In the genomic region with DNA sequence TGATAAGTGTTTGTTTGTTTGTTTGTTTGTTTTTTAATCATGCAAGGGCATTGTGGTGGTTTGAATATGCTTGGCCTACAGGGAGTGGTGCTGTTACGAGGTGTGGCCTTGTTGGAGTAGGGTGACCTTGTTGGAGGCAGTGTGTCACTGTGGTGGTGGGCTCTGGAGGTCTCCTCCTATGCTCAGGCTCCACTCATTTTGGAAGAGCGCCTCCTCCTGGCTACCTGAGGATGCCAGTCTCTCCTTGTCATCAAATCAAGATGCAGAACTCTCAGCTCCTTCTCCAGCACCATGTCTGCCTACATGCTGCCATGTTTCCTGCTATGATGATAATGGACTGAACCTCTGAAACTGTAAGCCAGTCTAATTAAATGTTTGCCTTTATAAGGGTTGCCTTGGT, we compare ENCODE assay signal across 31 mouse cellular contexts. TPM values are rescaled to one million over a fixed set of nuclear protein-coding genes. Genes with fewer than 3 reads are reported as not detected.
DNase-seq lines count a peak whose midpoint lies in the region; ATAC-seq and TF ChIP-seq lines count a peak whose summit lies in the region.
"Had no signal": no experiment of that assay in that cellular context is flagged by ENCODE, and none has a peak within 500 bp of the region (broad histone marks: within the 10 kb centered on the region; RNA-seq: fewer than 3 reads in every experiment).

No protein-coding gene starts in this region.

- TF ChIP-seq POLR2A in MEL (IDR thresholded peaks at IDR 0.05; ENCODE audit: control insufficient read depth in 1 of 2, insufficient read depth in 1 of 2, low read depth in 1 of 2, low read length in 2 of 2, poor library complexity in 1 of 2) = no peak

- H3K4me3 ChIP-seq in heart, embryonic 11.5 days (ENCODE audit: low read depth, low read length) = no peak overlapping the region
- H3K4me3 ChIP-seq in E14TG2a.4 (replicated peaks; ENCODE audit: low read length) = no peak overlapping the region
- no peak overlapping the region for H3K4me3 ChIP-seq in MEL (ENCODE audit: control insufficient read depth in 1 of 2, insufficient read depth in 1 of 2, low read depth in 2 of 2, low read length in 2 of 2)
- H3K4me3 ChIP-seq: forebrain, embryonic 10.5 days; forebrain, embryonic 13.5 days; hindbrain, embryonic 12.5 days; hindbrain, embryonic 15.5 days had no signal

- TF ChIP-seq CTCF in E14TG2a.4 (conservative IDR thresholded peaks at IDR 0.05; ENCODE audit: low read length) (peak; percentile 44), MEL (IDR thresholded peaks at IDR 0.05 in 2 of 3, conservative IDR thresholded peaks at IDR 0.05 in 1 of 3; ENCODE audit: control insufficient read depth in 1 of 3, insufficient read depth in 1 of 3, low read depth in 2 of 3, low read length in 3 of 3, poor library complexity in 1 of 3, severe bottlenecking in 1 of 3) (peak in 2 of 3 experiments; percentile 14 to 24; a peak in 3 of 6 replicates)

- no peak for TF ChIP-seq RAD21 in MEL (IDR thresholded peaks at IDR 0.05; ENCODE audit: low read depth, low read length)

- H3K27me3 ChIP-seq in heart, embryonic 11.5 days (ENCODE audit: control insufficient read depth, insufficient read depth, low read length) = no peaks in the 10 kb centered on the region
- peaks cover 26% of the 10 kb centered on the region for H3K27me3 ChIP-seq in E14TG2a.4 (ENCODE audit: insufficient read depth, low read length)
- H3K27me3 ChIP-seq in MEL (ENCODE audit: control insufficient read depth in 1 of 2, insufficient read depth in 2 of 2, low read length in 2 of 2) = no peaks in the 10 kb centered on the region
- H3K27me3 ChIP-seq: Patski had no signal

- no peaks in the 10 kb centered on the region for H3K79me2 ChIP-seq in MEL (ENCODE audit: control insufficient read depth, insufficient read depth, low read length, poor library complexity)

- no peak overlapping the region for H3K27ac ChIP-seq in heart, embryonic 11.5 days (ENCODE audit: low read depth, low read length)
- H3K27ac ChIP-seq in MEL (ENCODE audit: control insufficient read depth, low read depth, low read length) = no peak overlapping the region
- H3K27ac ChIP-seq: forebrain, embryonic 10.5 days; forebrain, embryonic 13.5 days; hindbrain, embryonic 12.5 days; hindbrain, embryonic 15.5 days had no signal

- no peak overlapping the region for H3K9ac ChIP-seq in heart, embryonic 11.5 days (ENCODE audit: low read depth, low read length)
- H3K9ac ChIP-seq in MEL (ENCODE audit: control insufficient read depth, low read depth, low read length, poor library complexity, severe bottlenecking) = no peak overlapping the region
- H3K9ac ChIP-seq: forebrain, embryonic 13.5 days; hindbrain, embryonic 12.5 days; hindbrain, embryonic 15.5 days had no signal

- WGBS in heart, embryonic 11.5 days (ENCODE audit: insufficient replicate concordance) = 54% methylated on average over 2 of the region's 2 CpGs

- H3K36me3 ChIP-seq in heart, embryonic 11.5 days (ENCODE audit: control insufficient read depth, insufficient read depth, low read length) = no peaks in the 10 kb centered on the region
- H3K36me3 ChIP-seq in E14TG2a.4 (ENCODE audit: insufficient read depth, low read length) (no peaks in the 10 kb centered on the region), MEL (ENCODE audit: control insufficient read depth in 1 of 2, insufficient read depth in 2 of 2, low read length in 2 of 2) (peaks cover 0 to 18% of the 10 kb centered on the region in 2 experiments; a peak in 2 of 4 replicates)
- H3K36me3 ChIP-seq: forebrain, embryonic 10.5 days; hindbrain, embryonic 12.5 days; hindbrain, embryonic 15.5 days had no signal

- H3K9me3 ChIP-seq in heart, embryonic 11.5 days (replicated peaks; ENCODE audit: control insufficient read depth, low read length) = no peaks in the 10 kb centered on the region
- H3K9me3 ChIP-seq in E14TG2a.4 (ENCODE audit: low read length) (no peaks in the 10 kb centered on the region), MEL (replicated peaks; ENCODE audit: insufficient read depth, low read length) (no peaks in the 10 kb centered on the region)
- H3K9me3 ChIP-seq: forebrain, embryonic 10.5 days; forebrain, embryonic 13.5 days; hindbrain, embryonic 12.5 days; hindbrain, embryonic 15.5 days had no signal

- no peaks in the 10 kb centered on the region; the same call in 1 of the 2 replicates for H3K4me1 ChIP-seq in heart, embryonic 11.5 days (ENCODE audit: control insufficient read depth, insufficient read depth, low read length)
- H3K4me1 ChIP-seq in E14TG2a.4 (replicated peaks; ENCODE audit: low read depth, low read length) = peaks cover 55% of the 10 kb centered on the region
- H3K4me1 ChIP-seq in MEL (ENCODE audit: control insufficient read depth in 1 of 2, insufficient read depth in 2 of 2, low read length in 2 of 2) = peaks cover 0 to 27% of the 10 kb centered on the region in 2 experiments; a peak in 2 of 4 replicates
- H3K4me1 ChIP-seq: hindbrain, embryonic 15.5 days had no signal

- no peak overlapping the region for H3K4me2 ChIP-seq in heart, embryonic 11.5 days
- H3K4me2 ChIP-seq: forebrain, embryonic 13.5 days; hindbrain, embryonic 12.5 days; hindbrain, embryonic 15.5 days had no signal

- peak; percentile 27 for DNase-seq in heart, adult 11 months
- no peak for DNase-seq in MEL (ENCODE audit: low read depth, low spot score)
- no peak for DNase-seq in adrenal gland, adult 8-10 months
- DNase-seq in layer of hippocampus, postnatal 10 days (ENCODE audit: low spot score in 2 of 2) = no peak
- DNase-seq: adrenal gland, postnatal 10 days; adrenal gland, postnatal 36 days; cerebellum, adult 18-20 months; cerebellum, adult 9-10 months; cerebellum, postnatal 14 days; gastrocnemius, postnatal 10 days; gastrocnemius, postnatal 36 days had no signal

- no peak for TF ChIP-seq EP300 in MEL (IDR thresholded peaks at IDR 0.05; ENCODE audit: low read depth in 1 of 2, low read length in 2 of 2)

- ATAC-seq in heart, embryonic 11.5 days (replicated peaks; ENCODE audit: insufficient number of reproducible peaks, low FRiP score, low TSS enrichment) = no peak
- ATAC-seq: activated CD4-positive, CD25-positive, alpha-beta regulatory T cell, adult 4 months; forebrain, embryonic 13.5 days; forebrain, embryonic 16.5 days; intestine, postnatal 0 days; Patski had no signal

TF ChIP-seq in MEL, 35 proteins besides CTCF, POLR2A, EP300 and RAD21:
- no peak for TF ChIP-seq CHD2 (IDR thresholded peaks at IDR 0.05; ENCODE audit: low read length)
- no peak for TF ChIP-seq E2F4 (IDR thresholded peaks at IDR 0.05; ENCODE audit: borderline replicate concordance, low read depth, low read length)
- TF ChIP-seq GATA1 (IDR thresholded peaks at IDR 0.05; ENCODE audit: low read depth, low read length) = no peak
- no peak for TF ChIP-seq CHD1 (IDR thresholded peaks at IDR 0.05; ENCODE audit: low read depth, low read length)
- no peak for TF ChIP-seq SMC3 (IDR thresholded peaks at IDR 0.05; ENCODE audit: low read depth, low read length)
- no peak for TF ChIP-seq TAL1 (IDR thresholded peaks at IDR 0.05; ENCODE audit: low read length)
- TF ChIP-seq BHLHE40 (IDR thresholded peaks at IDR 0.05; ENCODE audit: borderline replicate concordance, low read depth, low read length) = no peak
- TF ChIP-seq NELFE (IDR thresholded peaks at IDR 0.05; ENCODE audit: low read depth, low read length) = no peak
- TF ChIP-seq MYC (IDR thresholded peaks at IDR 0.05; ENCODE audit: low read depth, low read length) = no peak
- no peak for TF ChIP-seq USF2 (IDR thresholded peaks at IDR 0.05; ENCODE audit: borderline replicate concordance in 1 of 2, insufficient read depth in 1 of 2, low read depth in 1 of 2, low read length in 2 of 2)
TF ChIP-seq in MEL: peak in this region for 0.

RNA-seq across cellular contexts. Expression of gene Gpx5, which starts 26.8 kb away (rescaled TPM):
- polyA plus RNA-seq in heart, embryonic 11.5 days (2014; fragmentation: Nextera tagmentation; extraction: Ambion mirVana) = not detected in 2 replicates
- total RNA-seq in MEL (2012; rRNA removed) = not detected in 2 replicates
- not detected for polyA plus RNA-seq in MEL (2012; ENCODE audit: insufficient read depth in 1 of 2, insufficient read length in 2 of 2, low read depth in 1 of 2, low replicate concordance in 2 of 2, missing spikeins in 1 of 2)
- total RNA-seq in adrenal gland, adult 8-10 months (2022) = not detected
- total RNA-seq in layer of hippocampus, postnatal 10 days (2021) = not detected
- total RNA-seq: adrenal gland, postnatal 10 days; adrenal gland, postnatal 36 days; ES-E14; gastrocnemius, adult 18-20 months; gastrocnemius, postnatal 10 days; gastrocnemius, postnatal 36 days; granulocyte monocyte progenitor cell, adult 5-6 weeks; heart, postnatal 25 days; hematopoietic stem cell, adult 5-6 weeks had no signal
- polyA plus RNA-seq: activated CD4-positive, CD25-positive, alpha-beta regulatory T cell, adult 4 months; embryonic facial prominence, embryonic 11.5 days; embryonic facial prominence, embryonic 14.5 days; forebrain, embryonic 10.5 days; forebrain, embryonic 13.5 days; forebrain, embryonic 16.5 days; heart, embryonic 14.5 days; heart, postnatal 0 days; hindbrain, embryonic 12.5 days; hindbrain, embryonic 15.5 days; intestine, embryonic 14.5 days; intestine, postnatal 0 days; Patski had no signal

RNA-seq across cellular contexts. Expression of gene Gpx6, which starts 46.2 kb away (rescaled TPM):
- polyA plus RNA-seq in heart, embryonic 11.5 days (2014; fragmentation: Nextera tagmentation; extraction: Ambion mirVana) = not detected in 2 replicates
- total RNA-seq in MEL (2012; rRNA removed) = not detected in 2 replicates
- not detected for polyA plus RNA-seq in MEL (2012; ENCODE audit: insufficient read depth in 1 of 2, insufficient read length in 2 of 2, low read depth in 1 of 2, low replicate concordance in 2 of 2, missing spikeins in 1 of 2)
- not detected for total RNA-seq in adrenal gland, adult 8-10 months (2022)
- total RNA-seq in layer of hippocampus, postnatal 10 days (2021) = not detected
- total RNA-seq: adrenal gland, postnatal 36 days; gastrocnemius, adult 18-20 months; gastrocnemius, postnatal 10 days; gastrocnemius, postnatal 36 days; granulocyte monocyte progenitor cell, adult 5-6 weeks; heart, postnatal 25 days; hematopoietic stem cell, adult 5-6 weeks had no signal
- polyA plus RNA-seq: activated CD4-positive, CD25-positive, alpha-beta regulatory T cell, adult 4 months; embryonic facial prominence, embryonic 14.5 days; forebrain, embryonic 13.5 days; forebrain, embryonic 16.5 days; heart, embryonic 14.5 days; heart, postnatal 0 days; intestine, postnatal 0 days; Patski had no signal
